Mouse (Mus musculus) urinary bladder, adult 18-20 months (tissue): ENCODE data around the gene Vps54.

Source experiments
- DNase-seq, 2 experiments: peaks; one replicate each; pipeline ENCODE4 v3.0.0; 2022; ENCODE audit warnings: low spot score in 2 of 2, mixed read lengths in 2 of 2

Vps54 gene

DNA sequence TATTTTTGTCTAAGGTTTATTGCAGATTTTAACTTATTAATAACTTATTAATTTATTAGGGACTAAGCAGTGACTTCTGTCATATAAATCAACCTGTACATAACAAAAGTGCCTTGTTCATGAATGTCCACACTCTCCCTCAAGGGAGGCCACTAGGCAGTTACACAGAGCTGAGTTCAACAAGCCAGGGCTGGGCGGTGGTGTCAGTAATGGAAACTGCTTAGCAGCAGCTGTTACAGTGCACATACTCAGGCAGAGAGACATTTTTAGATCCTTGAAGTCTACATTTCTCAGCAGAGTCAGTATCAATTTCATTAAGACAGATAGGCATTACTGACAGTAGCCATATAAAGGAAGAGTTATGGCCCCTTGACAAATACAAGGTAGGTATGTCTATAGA, 98.8 kb downstream of the Vps54 start:
- DNase-seq = no peak

DNA sequence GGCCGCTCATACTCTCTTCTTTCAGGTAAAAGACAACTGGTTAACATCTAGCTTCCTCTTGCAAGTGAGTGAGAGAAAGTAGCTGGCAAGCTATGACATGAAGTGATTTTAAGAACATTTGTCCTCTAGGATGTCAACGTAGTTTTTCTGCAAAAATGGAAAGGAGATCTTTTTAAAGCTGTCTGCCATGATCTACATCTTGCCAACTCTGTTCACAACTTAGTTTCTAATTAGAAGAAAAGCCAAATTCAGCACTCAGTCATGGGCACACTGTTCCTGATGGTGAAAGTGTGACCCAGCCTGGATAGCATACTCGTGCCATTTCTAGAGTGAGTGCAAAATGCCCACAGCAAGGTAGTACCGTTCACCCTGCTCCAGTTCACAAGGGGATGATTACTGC, 100.0 kb downstream of the Vps54 start:
- no peak for DNase-seq

DNA sequence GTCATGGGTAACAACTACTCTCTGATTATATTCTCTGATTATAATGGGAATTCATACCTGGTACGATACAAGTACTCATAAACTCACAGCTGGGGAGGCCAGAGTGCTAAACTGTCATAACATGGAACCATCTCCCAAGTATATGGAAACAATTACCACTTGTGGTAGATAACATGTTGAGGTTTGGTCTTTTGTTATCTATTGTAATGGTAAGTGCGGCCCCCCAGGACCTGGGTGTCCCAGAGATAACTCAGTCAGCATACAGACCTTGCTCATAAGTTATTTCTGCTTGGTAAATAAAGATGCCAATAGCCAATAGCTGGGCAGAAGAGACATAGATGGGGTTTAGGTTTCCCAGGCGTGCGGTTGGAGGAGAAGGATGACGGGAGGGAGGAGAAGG, 104.4 kb downstream of the Vps54 start:
- DNase-seq = no peak

DNA sequence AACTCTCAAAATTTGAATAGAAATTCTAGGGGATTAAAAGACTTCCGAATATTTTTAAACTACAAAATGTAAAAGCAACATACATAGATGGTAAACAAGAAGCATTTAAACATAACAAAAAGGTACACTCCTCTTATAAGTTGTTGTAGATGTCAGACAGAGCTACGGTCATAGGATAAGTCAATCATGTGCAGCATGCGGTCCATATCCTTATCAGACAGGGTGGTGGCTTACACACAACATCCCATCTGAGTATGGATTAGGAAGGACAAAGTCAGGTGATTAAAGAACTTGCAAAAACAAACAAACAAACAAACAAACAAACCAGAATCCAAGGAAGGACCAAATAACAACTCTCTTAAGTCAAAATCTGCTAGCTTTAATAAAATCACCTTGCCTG, 106.9 kb downstream of the Vps54 start:
- DNase-seq = no peak

DNA sequence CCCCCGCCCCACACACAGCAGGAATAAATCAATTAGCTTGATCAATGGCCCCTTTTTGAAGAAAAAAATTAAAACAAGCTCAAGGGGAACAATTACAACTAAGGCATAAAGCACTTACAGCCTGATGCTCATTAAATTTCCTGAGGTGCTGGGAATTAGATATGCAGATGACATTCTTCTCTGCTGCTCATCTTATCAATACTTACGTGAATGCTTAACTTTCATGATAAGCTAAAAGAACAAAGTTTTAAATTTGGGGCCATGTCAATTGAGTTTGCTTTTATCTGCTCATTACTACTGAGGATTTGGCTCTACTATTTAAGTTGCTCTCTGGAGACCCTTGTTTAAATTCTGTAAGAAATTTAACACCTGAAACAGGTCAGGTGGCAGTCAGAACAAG, 109.8 kb downstream of the Vps54 start:
- DNase-seq = no peak

DNA sequence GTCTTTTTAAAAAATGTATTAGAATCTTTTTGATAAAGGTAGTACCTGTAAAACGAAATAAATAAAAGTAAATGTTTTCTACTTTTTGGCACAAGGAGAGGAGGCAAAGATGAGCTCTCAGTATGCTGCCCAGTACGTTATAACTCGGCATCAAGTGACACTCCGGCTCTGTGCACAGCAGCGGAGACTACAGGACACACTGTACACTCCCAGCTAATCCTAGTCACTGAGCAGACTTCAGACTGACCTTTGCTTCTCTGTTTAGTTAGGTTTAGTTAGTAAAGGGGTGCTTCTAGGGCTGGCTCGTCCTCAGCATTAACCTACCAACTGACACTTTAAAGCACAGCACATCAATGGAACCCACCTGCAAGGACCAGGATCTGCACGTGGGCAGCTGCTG, 112.2 kb downstream of the Vps54 start:
- DNase-seq = no peak

DNA sequence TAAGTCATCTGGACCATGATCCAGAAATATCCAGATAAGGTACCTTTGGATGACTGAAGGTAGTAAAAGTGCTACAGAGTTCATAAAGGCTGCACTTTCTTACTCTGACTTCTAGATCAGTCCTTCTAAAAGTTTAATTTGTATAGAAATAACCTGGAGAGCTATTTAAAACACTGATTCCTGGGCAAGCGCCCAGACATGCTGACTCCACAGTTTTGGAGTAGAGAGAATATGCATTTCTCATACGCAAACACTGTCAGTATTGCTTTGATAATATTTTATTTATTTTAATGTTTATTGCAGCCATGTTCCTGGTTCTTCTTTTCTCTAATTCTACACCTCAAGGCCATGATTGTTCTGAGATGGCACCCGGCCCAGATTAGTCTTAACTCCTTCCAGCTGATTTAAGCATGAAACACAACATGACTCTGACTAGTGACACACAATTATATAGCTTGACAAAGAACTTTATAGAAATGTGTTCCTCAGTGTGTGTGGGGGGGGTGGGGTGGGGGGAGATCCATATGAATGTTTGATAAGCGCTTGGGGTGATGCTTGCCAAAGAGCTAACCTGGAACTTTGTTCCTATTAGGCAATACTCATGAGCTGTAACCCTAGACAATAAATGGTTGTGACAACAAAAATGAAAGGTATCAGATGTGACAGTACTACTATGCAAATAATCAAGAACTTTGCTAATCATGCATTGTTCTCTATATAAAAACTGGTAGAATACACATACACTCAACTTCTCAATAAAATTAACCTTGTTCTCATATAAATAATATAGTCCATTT, 124.3 kb downstream of the Vps54 start:
- DNase-seq = no peak

DNA sequence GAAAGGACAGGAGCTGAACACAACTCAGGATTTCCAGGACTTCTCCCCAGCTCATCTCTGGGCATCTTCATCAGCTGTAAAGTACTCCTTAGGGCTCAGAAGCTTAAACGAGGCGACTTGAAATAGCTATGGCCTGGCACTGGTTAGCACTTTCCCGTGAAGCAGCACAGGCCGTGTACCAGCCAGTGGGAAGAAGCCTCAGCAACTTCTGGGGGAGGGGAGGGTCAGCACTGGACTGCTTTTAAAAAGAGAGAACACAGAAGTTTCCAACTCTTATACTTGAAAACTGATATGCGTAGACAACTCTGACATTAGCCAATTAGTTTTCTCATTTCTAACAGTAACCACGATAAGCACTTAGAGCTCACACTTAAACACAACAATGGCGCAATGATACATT, 129.4 kb downstream of the Vps54 start:
- DNase-seq = no peak

DNA sequence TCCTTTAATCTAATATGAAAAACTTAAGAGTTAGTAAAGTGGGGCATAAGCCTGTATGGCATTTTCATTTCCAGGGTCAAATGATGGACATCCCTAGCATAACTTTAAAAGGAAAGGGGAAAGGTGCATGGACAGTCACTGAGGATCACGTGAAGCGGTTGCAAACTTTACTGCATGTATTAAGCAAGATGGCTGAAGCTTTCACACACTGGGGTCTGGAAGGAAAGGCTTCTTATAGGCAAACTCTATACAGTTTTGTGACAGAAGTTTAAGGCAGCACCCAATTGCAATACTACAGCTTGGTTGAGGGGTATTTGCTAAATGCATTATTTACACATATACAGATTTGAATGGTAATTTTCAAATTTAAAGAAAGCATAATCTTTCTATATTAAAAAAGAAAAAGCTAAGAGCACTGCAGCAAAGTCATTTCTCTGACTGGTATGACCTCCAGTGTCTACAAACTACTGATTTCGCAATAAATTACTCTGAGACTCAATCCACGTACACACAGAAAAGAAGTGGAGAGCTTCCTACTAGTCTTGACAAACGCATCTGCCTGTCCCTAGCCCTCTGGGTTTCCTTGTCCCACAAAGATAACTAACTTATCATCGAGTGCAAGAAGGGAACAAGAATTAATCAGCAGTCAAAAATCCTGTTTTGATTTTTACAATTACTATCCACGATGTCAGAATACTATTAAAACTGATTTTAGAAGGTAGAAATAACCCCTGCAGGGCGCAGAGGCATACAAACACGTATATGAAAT, 130.4 kb downstream of the Vps54 start:
- no peak for DNase-seq

DNA sequence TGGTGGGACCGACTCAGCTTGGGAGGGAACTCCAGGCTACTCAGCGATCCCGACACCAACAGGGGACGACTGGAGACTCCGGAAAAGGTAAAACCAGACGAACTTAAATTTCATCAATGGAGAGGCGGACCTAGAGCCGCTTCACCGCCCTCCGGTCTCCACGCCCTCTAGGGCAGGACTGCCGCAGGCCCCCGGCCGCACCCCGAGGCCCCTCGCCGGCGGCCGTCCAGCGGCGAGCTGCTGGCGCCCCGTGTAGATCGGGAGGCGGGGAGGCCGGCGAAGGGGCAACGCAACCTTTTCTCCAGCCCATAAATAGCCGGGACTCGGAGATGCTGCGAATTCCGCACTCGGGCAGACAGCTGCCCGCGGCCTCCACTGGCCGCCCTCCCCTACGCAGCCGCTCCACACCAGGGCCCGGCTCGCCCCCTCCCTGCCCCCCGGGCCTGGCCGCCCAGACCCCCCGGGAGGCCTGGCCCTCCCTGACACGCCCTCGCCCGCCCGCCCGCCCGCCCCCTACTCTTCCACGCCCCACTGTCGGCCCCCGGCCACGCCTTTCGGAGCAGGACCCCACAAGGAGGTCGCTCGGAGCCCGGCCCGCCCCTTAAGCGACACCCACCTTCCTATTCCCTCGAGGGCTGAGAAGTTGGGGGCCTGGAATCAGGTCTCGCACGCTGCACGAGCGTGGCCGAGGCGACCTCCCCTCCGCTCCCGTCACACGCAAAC, 131.5 kb downstream of the Vps54 start:
- DNase-seq = peak; percentile 66 to 80
